Mouse (Mus musculus): ENCODE measurements at regions not wholly inside any gene's neighbourhood (a gene's known extent, or its start where the extent isn't known, plus 50 kb on each side); places are given as distances from the start of the nearest gene placed in this dataset.

DNA sequence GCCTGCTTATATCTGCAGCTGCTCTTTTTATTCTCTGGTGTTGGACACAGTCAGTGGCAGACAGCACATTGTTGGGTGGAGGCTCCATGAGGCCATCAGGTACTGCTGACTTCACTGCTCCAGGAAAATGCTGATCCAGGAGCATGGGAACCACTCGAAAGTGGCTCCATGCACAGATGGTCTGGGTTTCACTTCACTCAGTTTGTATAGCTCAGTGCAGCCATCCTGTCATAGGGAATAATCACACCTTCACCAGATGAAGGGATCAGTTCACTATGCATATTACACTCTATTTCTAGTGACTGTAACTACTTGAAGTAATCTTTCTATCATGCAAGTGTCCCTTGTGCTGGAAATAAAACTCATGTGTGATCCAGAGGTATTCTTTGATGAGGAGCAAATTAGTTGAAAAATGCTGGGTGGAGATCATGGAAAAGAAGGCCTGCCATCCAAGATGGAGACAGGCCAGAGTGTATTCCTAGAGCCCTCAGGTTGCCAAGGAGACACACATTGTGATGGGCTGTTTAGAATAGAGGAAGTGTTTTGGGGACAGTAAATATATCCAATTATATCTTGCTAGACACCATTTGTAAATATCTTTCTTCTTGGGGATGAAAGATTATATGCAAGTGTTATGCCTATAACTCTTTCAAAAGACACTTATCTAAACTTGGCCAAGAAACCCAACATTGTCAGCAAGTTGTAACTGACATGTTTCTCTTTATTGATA lies 103.7 kb upstream of the Arhgap42 start:
- TF ChIP-seq CHD2 (IDR thresholded peaks at IDR 0.05; ENCODE audit: low read depth, low read length) (no peak), ZC3H11A (IDR thresholded peaks at IDR 0.05; ENCODE audit: borderline replicate concordance, low read depth, low read length) (no peak), MAFK (IDR thresholded peaks at IDR 0.05; ENCODE audit: insufficient read depth, low read depth, low read length) (no peak), HCFC1 (IDR thresholded peaks at IDR 0.05; ENCODE audit: borderline replicate concordance, insufficient read depth, low read length) (no peak), ZNF384 (IDR thresholded peaks at IDR 0.05; ENCODE audit: low read depth, low read length) (no peak)
